Mouse (Mus musculus) erythroblast, embryonic 14.5 days (primary cell): Measurements from ENCODE around the gene Ap3b1. TPM values are rescaled to one million over a fixed set of nuclear protein-coding genes. Genes with fewer than 3 reads are reported as not detected.

ENCODE experiments used
- H3K27me3 ChIP-seq: 2 replicates; pipeline ENCODE4 v1.6.1; 2012; ENCODE audit warnings: inconsistent platforms; ENCODE audit not compliant: control insufficient read depth
- H3K36me3 ChIP-seq: 2 replicates; pipeline ENCODE4 v1.6.1; 2012; ENCODE audit warnings: mild to moderate bottlenecking, inconsistent platforms; ENCODE audit not compliant: control insufficient read depth
- H3K4me1 ChIP-seq: 2 replicates; pipeline ENCODE4 v1.6.1; 2012; ENCODE audit warnings: inconsistent platforms; ENCODE audit not compliant: control insufficient read depth
- H3K4me3 ChIP-seq: replicated peaks from 2 replicates; pipeline ENCODE3; 2012; ENCODE audit warnings: moderate library complexity, mild to moderate bottlenecking, inconsistent platforms
- H3K9me3 ChIP-seq: 2 replicates; pipeline ENCODE4 v1.6.1; 2012; ENCODE audit warnings: low read length, inconsistent platforms, mixed read lengths; ENCODE audit not compliant: control insufficient read depth
- GATA1 ChIP-seq: IDR thresholded peaks from 2 replicates; pipeline ENCODE4 v1.6.1; 2012; ENCODE audit warnings: low read length, inconsistent platforms, mixed read lengths
- TAL1 ChIP-seq: IDR thresholded peaks from 3 replicates; pipeline ENCODE4 v1.6.1; 2012; ENCODE audit warnings: low read length, inconsistent platforms, mixed read lengths
- polyA plus RNA-seq: library from polyadenylated mRNA; stranded (reverse); fragments of >175 nt; gene quantifications from 2 replicates; pipeline ENCODE4 v1.2.3, GENCODE M21; 2012

Gene Ap3b1
- polyA plus RNA-seq, 1 experiment = 0.87 TPM

GRCm38 (mm10) chr13:94542061-94542460 is 183.3 kb downstream of the Ap3b1 start:
- Histone ChIP-seq H3K9me3 (no peaks in the 10 kb centered on the region), H3K36me3 (peaks cover 21% of the 10 kb centered on the region), H3K4me1 (peaks cover 31% of the 10 kb centered on the region), H3K27me3 (no peaks in the 10 kb centered on the region), H3K4me3 (no peak overlapping the region)
- TF ChIP-seq GATA1 (no peak), TAL1 (no peak)

- H3K9me3 ChIP-seq = no peaks in the 10 kb centered on the region
- H3K27me3 ChIP-seq = no peaks in the 10 kb centered on the region
- H3K36me3 ChIP-seq = peaks cover 28% of the 10 kb centered on the region
- H3K4me3 ChIP-seq = no peak overlapping the region
- H3K4me1 ChIP-seq = peaks cover 21% of the 10 kb centered on the region
- TF ChIP-seq GATA1 (no peak), TAL1 (no peak)
Observed at GRCm38 (mm10) chr13:94544211-94544610, 185.5 kb downstream of the Ap3b1 start.

GRCm38 (mm10) chr13:94545739-94546138 is 187.0 kb downstream of the Ap3b1 start:
- no peak overlapping the region for H3K4me3 ChIP-seq
- no peaks in the 10 kb centered on the region for H3K27me3 ChIP-seq
- no peaks in the 10 kb centered on the region for H3K9me3 ChIP-seq
- peaks cover 19% of the 10 kb centered on the region for H3K4me1 ChIP-seq
- peaks cover 25% of the 10 kb centered on the region for H3K36me3 ChIP-seq
- TF ChIP-seq GATA1 = no peak
- no peak for TF ChIP-seq TAL1

GRCm38 (mm10) chr13:94546246-94546645 is 187.5 kb downstream of the Ap3b1 start:
- Histone ChIP-seq H3K4me3 (no peak overlapping the region), H3K4me1 (peaks cover 15% of the 10 kb centered on the region), H3K9me3 (no peaks in the 10 kb centered on the region), H3K27me3 (no peaks in the 10 kb centered on the region), H3K36me3 (peaks cover 22% of the 10 kb centered on the region)
- TF ChIP-seq TAL1 (no peak), GATA1 (no peak)

- H3K27me3 ChIP-seq = no peaks in the 10 kb centered on the region
- no peak for TF ChIP-seq TAL1
- TF ChIP-seq GATA1 = no peak
- peaks cover 13% of the 10 kb centered on the region for H3K36me3 ChIP-seq
- no peaks in the 10 kb centered on the region for H3K9me3 ChIP-seq
- no peak overlapping the region for H3K4me3 ChIP-seq
- H3K4me1 ChIP-seq = no peaks in the 10 kb centered on the region
Observed at GRCm38 (mm10) chr13:94549580-94549979, 190.8 kb downstream of the Ap3b1 start.

GRCm38 (mm10) chr13:94550037-94550436 is 191.3 kb downstream of the Ap3b1 start:
- Histone ChIP-seq H3K27me3 (no peaks in the 10 kb centered on the region), H3K36me3 (peaks cover 13% of the 10 kb centered on the region), H3K4me3 (no peak overlapping the region), H3K9me3 (no peaks in the 10 kb centered on the region), H3K4me1 (no peaks in the 10 kb centered on the region)
- TF ChIP-seq TAL1 = no peak
- TF ChIP-seq GATA1 = no peak

GRCm38 (mm10) chr13:94560011-94560410 is 201.3 kb downstream of the Ap3b1 start:
- Histone ChIP-seq H3K4me3 (no peak overlapping the region), H3K27me3 (no peaks in the 10 kb centered on the region), H3K4me1 (peaks cover 1% of the 10 kb centered on the region; the same call in 1 of the 2 replicates), H3K9me3 (no peaks in the 10 kb centered on the region), H3K36me3 (peaks cover 2% of the 10 kb centered on the region; the same call in 1 of the 2 replicates)
- TF ChIP-seq TAL1 (no peak), GATA1 (no peak)

GRCm38 (mm10) chr13:94560878-94561277 is 202.1 kb downstream of the Ap3b1 start:
- Histone ChIP-seq H3K4me3 (no peak overlapping the region), H3K27me3 (no peaks in the 10 kb centered on the region), H3K4me1 (peaks cover 1% of the 10 kb centered on the region; the same call in 1 of the 2 replicates), H3K9me3 (no peaks in the 10 kb centered on the region), H3K36me3 (peaks cover 9% of the 10 kb centered on the region)
- TF ChIP-seq TAL1 (no peak), GATA1 (no peak)

- H3K36me3 ChIP-seq = peaks cover 14% of the 10 kb centered on the region
- no peaks in the 10 kb centered on the region for H3K27me3 ChIP-seq
- H3K4me3 ChIP-seq = no peak overlapping the region
- H3K4me1 ChIP-seq = peaks cover 1% of the 10 kb centered on the region; the same call in 1 of the 2 replicates
- H3K9me3 ChIP-seq = no peaks in the 10 kb centered on the region
- TF ChIP-seq GATA1 = no peak
- no peak for TF ChIP-seq TAL1
Observed at GRCm38 (mm10) chr13:94562652-94563339, 204.0 kb downstream of the Ap3b1 start.

GRCm38 (mm10) chr13:94563836-94564235 is 205.1 kb downstream of the Ap3b1 start:
- Histone ChIP-seq H3K4me1 (peaks cover 1% of the 10 kb centered on the region; the same call in 1 of the 2 replicates), H3K27me3 (no peaks in the 10 kb centered on the region), H3K4me3 (no peak overlapping the region), H3K9me3 (no peaks in the 10 kb centered on the region), H3K36me3 (peaks cover 14% of the 10 kb centered on the region)
- no peak for TF ChIP-seq TAL1
- TF ChIP-seq GATA1 = no peak
